Comparison of ENCODE assay signal across 26 mouse cellular contexts in genomic region chr16:27374139-27374538, GRCm38 (mm10). TPM values are rescaled to one million over a fixed set of nuclear protein-coding genes. Genes with fewer than 3 reads are reported as not detected.
A peak's percentile ranks its signal among the peaks of the same experiment; 100 is the strongest.
DNase-seq lines count a peak whose midpoint lies in the region; ATAC-seq lines count a peak whose summit lies in the region.
"Had no signal": no experiment of that assay in that cellular context is flagged by ENCODE, and none has a peak within 500 bp of the region (broad histone marks: within the 10 kb centered on the region; RNA-seq: fewer than 3 reads in every experiment).

No protein-coding gene starts in this region.

- H3K4me3 ChIP-seq in forebrain, embryonic 16.5 days (replicated peaks; ENCODE audit: low read length), result no peak overlapping the region
- no peak overlapping the region for H3K4me3 ChIP-seq in limb, embryonic 10.5 days
- H3K4me3 ChIP-seq: erythroblast, embryonic 14.5 days; forebrain, embryonic 13.5 days; midbrain, embryonic 12.5 days; neural tube, embryonic 13.5 days had no signal

- 81% methylated on average over 3 of the region's 3 CpGs for WGBS in forebrain, embryonic 16.5 days
- WGBS in limb, embryonic 10.5 days, result 85% methylated on average over 3 of the region's 3 CpGs

- H3K27ac ChIP-seq in forebrain, embryonic 16.5 days (ENCODE audit: low read length), result no peak overlapping the region
- H3K27ac ChIP-seq in limb, embryonic 10.5 days, result no peak overlapping the region
- H3K27ac ChIP-seq: forebrain, embryonic 13.5 days; liver, embryonic 14.5 days; midbrain, embryonic 12.5 days; neural tube, embryonic 13.5 days; stomach, postnatal 0 days had no signal

- peak; percentile 92 for ATAC-seq in megakaryocyte, adult 5-6 weeks (ENCODE audit: poor library complexity, severe bottlenecking)
- no peak for ATAC-seq in forebrain, embryonic 16.5 days
- ATAC-seq: forebrain, embryonic 13.5 days had no signal

- no peaks in the 10 kb centered on the region for H3K9me3 ChIP-seq in forebrain, embryonic 16.5 days (ENCODE audit: control insufficient read depth, low read length)
- no peaks in the 10 kb centered on the region for H3K9me3 ChIP-seq in limb, embryonic 10.5 days (replicated peaks)
- H3K9me3 ChIP-seq: forebrain, embryonic 13.5 days; midbrain, embryonic 12.5 days; neural tube, embryonic 13.5 days had no signal

- H3K4me2 ChIP-seq in forebrain, embryonic 16.5 days (ENCODE audit: low read length), result no peak overlapping the region
- H3K4me2 ChIP-seq: forebrain, embryonic 13.5 days; midbrain, embryonic 12.5 days; neural tube, embryonic 13.5 days had no signal

- no peak overlapping the region for H3K9ac ChIP-seq in forebrain, embryonic 16.5 days (replicated peaks; ENCODE audit: low read depth, low read length)
- H3K9ac ChIP-seq: forebrain, embryonic 13.5 days; liver, embryonic 14.5 days; midbrain, embryonic 12.5 days; neural tube, embryonic 13.5 days had no signal

- H3K4me1 ChIP-seq in forebrain, embryonic 16.5 days (replicated peaks; ENCODE audit: control insufficient read depth, insufficient read depth, low read length), result no peaks in the 10 kb centered on the region
- H3K4me1 ChIP-seq in limb, embryonic 10.5 days, result no peaks in the 10 kb centered on the region; the same call in 1 of the 2 replicates
- H3K4me1 ChIP-seq: forebrain, embryonic 13.5 days; midbrain, embryonic 12.5 days had no signal

- peak; percentile 94 for DNase-seq in heart, adult 11 months
- DNase-seq in heart, postnatal 4 days, result no peak
- DNase-seq in lung, postnatal 36 days, result peak; percentile 2
- DNase-seq in lung, postnatal 25 days (ENCODE audit: low spot score), result no peak
- DNase-seq in gastrocnemius, postnatal 14 days, result no peak
- no peak for DNase-seq in limb, embryonic 10.5 days (ENCODE audit: low spot score)
- DNase-seq: cerebellum, adult 8-10 months; gastrocnemius, postnatal 10 days; kidney, adult 9 months; kidney, postnatal 36 days; lung, postnatal 14 days; right cerebral cortex, postnatal 14 days; thymus, postnatal 14 days had no signal

- no peaks in the 10 kb centered on the region for H3K27me3 ChIP-seq in forebrain, embryonic 16.5 days (replicated peaks; ENCODE audit: control insufficient read depth, insufficient read depth, low read length)
- H3K27me3 ChIP-seq in limb, embryonic 10.5 days (ENCODE audit: low read depth, poor library complexity, severe bottlenecking), result no peaks in the 10 kb centered on the region
- H3K27me3 ChIP-seq: forebrain, embryonic 13.5 days; midbrain, embryonic 12.5 days; neural tube, embryonic 13.5 days had no signal

- no peaks in the 10 kb centered on the region for H3K36me3 ChIP-seq in forebrain, embryonic 16.5 days (ENCODE audit: control insufficient read depth, insufficient read depth)
- H3K36me3 ChIP-seq in limb, embryonic 10.5 days, result no peaks in the 10 kb centered on the region
- H3K36me3 ChIP-seq: midbrain, embryonic 12.5 days; neural tube, embryonic 13.5 days had no signal

- intact Hi-C loops in gastrocnemius, postnatal 14 days (cut with DNase I; ENCODE audit: low total_unique reads), result no loop called here

RNA-seq across cellular contexts. Expression of gene Uts2b, which starts 4.1 kb away (rescaled TPM):
- total RNA-seq in heart, postnatal 4 days (2021), result 1 to 10 TPM; 4.1 to 4.9 TPM
- not detected in 2 replicates for total RNA-seq in megakaryocyte, adult 5-6 weeks (2015)
- total RNA-seq in megakaryocyte, adult 5-6 weeks (2017), result not detected in 2 replicates
- polyA plus RNA-seq in forebrain, embryonic 16.5 days (2015; fragmentation: Nextera tagmentation; extraction: Ambion mirVana), result not detected in 2 replicates
- not detected for total RNA-seq in gastrocnemius, postnatal 14 days (2021)
- polyA plus RNA-seq in limb, embryonic 10.5 days (2016; fragmentation: Nextera tagmentation; extraction: Ambion mirVana), result 0.24 TPM in 1 of 2 replicates, not detected in the other
- total RNA-seq: adrenal gland, postnatal 4 days; gastrocnemius, postnatal 10 days; left cerebral cortex, adult 18-20 months; left cerebral cortex, postnatal 36 days had no signal
- polyA plus RNA-seq: cortical plate, adult 2 months; embryonic facial prominence, embryonic 11.5 days; erythroblast, embryonic 14.5 days; forebrain, embryonic 13.5 days; liver, embryonic 14.5 days; midbrain, embryonic 12.5 days had no signal

RNA-seq across cellular contexts. Expression of gene Ccdc50, which starts 14.5 kb away (rescaled TPM):
- 10 to 100 TPM; 61.1 to 64.5 TPM for total RNA-seq in heart, postnatal 4 days (2021)
- total RNA-seq in megakaryocyte, adult 5-6 weeks (2015), result 196 and 199 TPM in 2 replicates
- total RNA-seq in megakaryocyte, adult 5-6 weeks (2017), result 173 and 186 TPM in 2 replicates
- polyA plus RNA-seq in forebrain, embryonic 16.5 days (2015; fragmentation: Nextera tagmentation; extraction: Ambion mirVana), result 49.2 and 49.8 TPM in 2 replicates
- 10 to 100 TPM; 66.3 to 78.9 TPM for total RNA-seq in gastrocnemius, postnatal 14 days (2021)
- polyA plus RNA-seq in limb, embryonic 10.5 days (2016; fragmentation: Nextera tagmentation; extraction: Ambion mirVana), result 46.7 and 49.2 TPM in 2 replicates

Comparison
In these comparisons a context has a peak if more than half of its experiments do, and no peak if none do; other contexts are left out.
1. DNase-seq: peak in heart, adult 11 months (single experiment) and lung, postnatal 36 days (single experiment); none in heart, postnatal 4 days (single experiment), lung, postnatal 25 days (single experiment), gastrocnemius, postnatal 14 days (single experiment) and limb, embryonic 10.5 days (single experiment).
2. RNA of gene Uts2b, which starts 4.1 kb away (total RNA-seq): 4.1 to 4.9 TPM in heart, postnatal 4 days; not detected in megakaryocyte, adult 5-6 weeks and not detected in gastrocnemius, postnatal 14 days; every median in the first group is over 4 times any median in the second.